Comparison of ENCODE assay signal across 8 mouse cellular contexts in genomic region chr1:39575778-39576375, GRCm38 (mm10). TPM values are rescaled to one million over a fixed set of nuclear protein-coding genes. Genes with fewer than 3 reads are reported as not detected.
DNase-seq lines count a peak whose midpoint lies in the region; ATAC-seq and TF ChIP-seq lines count a peak whose summit lies in the region.

No protein-coding gene starts in this region.

- intact Hi-C loops in heart, postnatal 25 days (cut with DNase I) = loop anchor here (5.0 kb wide), 1 partner anchor 39 kb away; no protein-coding TSS in a partner anchor

- no peak for DNase-seq in heart, postnatal 25 days (ENCODE audit: low spot score)
- DNase-seq in liver, embryonic 13.5 days = peak; percentile 18
- DNase-seq in left cerebral cortex, adult 8-10 months (ENCODE audit: low spot score in 2 of 2) = no peak
- no peak for DNase-seq in natural killer cell, adult 2 months (ENCODE audit: low spot score in 2 of 2)

- no peaks in the 10 kb centered on the region for H3K27me3 ChIP-seq in heart, embryonic 11.5 days (ENCODE audit: control insufficient read depth, insufficient read depth, low read length)
- H3K27me3 ChIP-seq in E14TG2a.4 (ENCODE audit: insufficient read depth, low read length) = peaks cover 3% of the 10 kb centered on the region; the same call in 1 of the 2 replicates
- no peaks in the 10 kb centered on the region for H3K27me3 ChIP-seq in forebrain, embryonic 13.5 days
- H3K27me3 ChIP-seq in liver, embryonic 13.5 days = no peaks in the 10 kb centered on the region

- no peaks in the 10 kb centered on the region for H3K36me3 ChIP-seq in heart, embryonic 11.5 days (ENCODE audit: control insufficient read depth, insufficient read depth, low read length)
- peaks cover 31% of the 10 kb centered on the region for H3K36me3 ChIP-seq in E14TG2a.4 (ENCODE audit: insufficient read depth, low read length)
- no peaks in the 10 kb centered on the region for H3K36me3 ChIP-seq in forebrain, embryonic 13.5 days (ENCODE audit: poor library complexity, severe bottlenecking)
- H3K36me3 ChIP-seq in liver, embryonic 13.5 days = peaks cover 4% of the 10 kb centered on the region; the same call in 1 of the 2 replicates

- peak overlapping the region; percentile 92; the same call in 1 of the 2 replicates for H3K27ac ChIP-seq in heart, embryonic 11.5 days (ENCODE audit: low read depth, low read length)
- no peak overlapping the region for H3K27ac ChIP-seq in forebrain, embryonic 13.5 days
- H3K27ac ChIP-seq in liver, embryonic 13.5 days = peak overlapping the region; percentile 86

- H3K9ac ChIP-seq in heart, embryonic 11.5 days (ENCODE audit: low read depth, low read length) = peak overlapping the region; percentile 86
- peak overlapping the region; percentile 95 for H3K9ac ChIP-seq in forebrain, embryonic 13.5 days
- peak overlapping the region; percentile 92 for H3K9ac ChIP-seq in liver, embryonic 13.5 days

- H3K4me3 ChIP-seq in heart, embryonic 11.5 days (ENCODE audit: low read depth, low read length) = peak overlapping the region; percentile 68
- H3K4me3 ChIP-seq in E14TG2a.4 (replicated peaks; ENCODE audit: low read length) = peak overlapping the region; percentile 91
- peak overlapping the region; percentile 96 for H3K4me3 ChIP-seq in forebrain, embryonic 13.5 days
- H3K4me3 ChIP-seq in liver, embryonic 13.5 days (replicated peaks) = peak overlapping the region; percentile 81

- no peak for ATAC-seq in heart, embryonic 11.5 days (replicated peaks; ENCODE audit: insufficient number of reproducible peaks, low FRiP score, low TSS enrichment)
- ATAC-seq in forebrain, embryonic 13.5 days = no peak
- ATAC-seq in liver, embryonic 13.5 days (ENCODE audit: low read depth) = peak; percentile 18; the same call in 1 of the 2 replicates
- ATAC-seq in megakaryocyte-erythroid progenitor cell, adult 5-6 weeks (replicated peaks; ENCODE audit: low FRiP score, low TSS enrichment, poor library complexity, severe bottlenecking) = no peak

- WGBS in heart, embryonic 11.5 days (ENCODE audit: insufficient replicate concordance) = 12% methylated on average over 8 of the region's 8 CpGs
- 22% methylated on average over 8 of the region's 8 CpGs for WGBS in forebrain, embryonic 13.5 days
- 3% methylated on average over 8 of the region's 8 CpGs for WGBS in liver, embryonic 13.5 days (ENCODE audit: insufficient replicate concordance)

- TF ChIP-seq CTCF in E14TG2a.4 (conservative IDR thresholded peaks at IDR 0.05; ENCODE audit: low read length) = no peak

- H3K9me3 ChIP-seq in heart, embryonic 11.5 days (replicated peaks; ENCODE audit: control insufficient read depth, low read length) = no peaks in the 10 kb centered on the region
- no peaks in the 10 kb centered on the region for H3K9me3 ChIP-seq in E14TG2a.4 (ENCODE audit: low read length)
- H3K9me3 ChIP-seq in forebrain, embryonic 13.5 days (replicated peaks) = no peaks in the 10 kb centered on the region
- H3K9me3 ChIP-seq in liver, embryonic 13.5 days (replicated peaks) = no peaks in the 10 kb centered on the region

- H3K4me2 ChIP-seq in heart, embryonic 11.5 days = peak overlapping the region; percentile 76
- peak overlapping the region; percentile 82 for H3K4me2 ChIP-seq in forebrain, embryonic 13.5 days
- peak overlapping the region; percentile 95 for H3K4me2 ChIP-seq in liver, embryonic 13.5 days

- peaks cover 22% of the 10 kb centered on the region for H3K4me1 ChIP-seq in heart, embryonic 11.5 days (ENCODE audit: control insufficient read depth, insufficient read depth, low read length)
- peaks cover 44% of the 10 kb centered on the region for H3K4me1 ChIP-seq in E14TG2a.4 (replicated peaks; ENCODE audit: low read depth, low read length)
- H3K4me1 ChIP-seq in forebrain, embryonic 13.5 days = peaks cover 24% of the 10 kb centered on the region
- peaks cover 67% of the 10 kb centered on the region for H3K4me1 ChIP-seq in liver, embryonic 13.5 days (replicated peaks)

RNA-seq across cellular contexts. Expression of gene Rnf149, which starts 1.3 kb away (rescaled TPM):
- polyA plus RNA-seq in heart, embryonic 11.5 days (2014; fragmentation: Nextera tagmentation; extraction: Ambion mirVana) = 19.0 TPM in 2 replicates
- total RNA-seq in heart, postnatal 25 days (2021) = 1 to 10 TPM; 7.5 to 9.5 TPM
- polyA plus RNA-seq in forebrain, embryonic 13.5 days (2015; fragmentation: Nextera tagmentation; extraction: Ambion mirVana) = 20.0 and 20.7 TPM in 2 replicates
- 17.1 and 19.3 TPM in 2 replicates for polyA plus RNA-seq in liver, embryonic 13.5 days (2015; fragmentation: Nextera tagmentation; extraction: Ambion mirVana)
- 10 to 100 TPM; 27.0 to 37.2 (median 30.8) TPM for total RNA-seq in left cerebral cortex, adult 8-10 months (2022)
- 16.0 and 19.3 TPM in 2 replicates for total RNA-seq in megakaryocyte-erythroid progenitor cell, adult 5-6 weeks (2014; fragmentation: Nextera tagmentation)
- 20.9 and 28.0 TPM in 2 replicates for total RNA-seq in megakaryocyte-erythroid progenitor cell, adult 5-6 weeks (2017)

RNA-seq across cellular contexts. Expression of gene Cnot11, which starts 41.1 kb away (rescaled TPM):
- polyA plus RNA-seq in heart, embryonic 11.5 days (2014; fragmentation: Nextera tagmentation; extraction: Ambion mirVana) = 20.0 and 20.4 TPM in 2 replicates
- 10 to 100 TPM; 12.9 to 14.7 TPM for total RNA-seq in heart, postnatal 25 days (2021)
- 15.9 and 17.2 TPM in 2 replicates for polyA plus RNA-seq in forebrain, embryonic 13.5 days (2015; fragmentation: Nextera tagmentation; extraction: Ambion mirVana)
- 10.9 and 11.3 TPM in 2 replicates for polyA plus RNA-seq in liver, embryonic 13.5 days (2015; fragmentation: Nextera tagmentation; extraction: Ambion mirVana)
- total RNA-seq in left cerebral cortex, adult 8-10 months (2022) = 10 to 100 TPM; 23.5 to 28.0 (median 25.1) TPM
- total RNA-seq in megakaryocyte-erythroid progenitor cell, adult 5-6 weeks (2014; fragmentation: Nextera tagmentation) = 25.9 and 27.2 TPM in 2 replicates
- total RNA-seq in megakaryocyte-erythroid progenitor cell, adult 5-6 weeks (2017) = 25.1 and 28.9 TPM in 2 replicates
